Mouse (Mus musculus) gastrocnemius, postnatal 36 days (tissue): Measurements from ENCODE around the gene A630010A05Rik. TPM values are rescaled to one million over a fixed set of nuclear protein-coding genes. Genes with fewer than 3 reads are reported as not detected.
"Not testable (repeated sequence)": the region's sequence is repeated elsewhere in the genome, so short reads cannot be mapped to it uniquely, and the experiment has no call there.

Experiments
- DNase-seq, 2 experiments: peaks; one replicate each; pipeline ENCODE4 v3.0.0; 2022
- intact Hi-C: fragments of 180-260 bp; cut with DNase I; formaldehyde crosslinking; loops from one replicate; pipeline ENCODE4 v1.15.1; 2025
- long read RNA-seq, 2 experiments: library from polyadenylated mRNA; stranded (forward); transcript quantifications; one replicate each; pipeline ENCODE4 v2.0.0; 2021
- total RNA-seq, 2 experiments: library from RNA; stranded (reverse); gene quantifications; 2 replicates each; pipeline ENCODE4 v1.2.3; 2021

Gene A630010A05Rik
- not detected for total RNA-seq
- long read RNA-seq, experiment 1, result 0 reads
- long read RNA-seq, experiment 2, result 0 reads

DNA sequence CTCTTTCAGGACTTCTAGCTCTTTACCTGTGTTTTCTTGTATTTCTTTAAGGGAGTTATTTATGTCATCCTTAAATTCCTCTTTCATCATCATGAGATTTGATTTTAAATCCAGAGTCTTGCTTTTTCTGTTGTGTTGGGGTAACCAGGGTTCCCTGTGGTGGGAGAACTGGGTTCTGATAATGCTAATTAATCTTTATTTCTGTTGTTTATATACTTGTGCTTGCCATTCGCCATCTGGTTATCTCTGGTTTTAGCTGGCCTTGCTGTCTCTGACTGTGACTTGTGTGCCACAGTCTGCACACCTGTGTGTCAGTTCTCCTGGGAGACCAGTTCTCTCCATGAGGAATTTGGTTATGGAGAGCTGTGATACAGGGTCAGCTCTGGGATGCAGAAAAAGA, at the start of gene A630010A05Rik:
A630010A05Rik (plus strand) TSS at position 301 of the 400 bp plus-strand sequence.
- no peak for DNase-seq
- intact Hi-C loops, result no loop called here

DNA sequence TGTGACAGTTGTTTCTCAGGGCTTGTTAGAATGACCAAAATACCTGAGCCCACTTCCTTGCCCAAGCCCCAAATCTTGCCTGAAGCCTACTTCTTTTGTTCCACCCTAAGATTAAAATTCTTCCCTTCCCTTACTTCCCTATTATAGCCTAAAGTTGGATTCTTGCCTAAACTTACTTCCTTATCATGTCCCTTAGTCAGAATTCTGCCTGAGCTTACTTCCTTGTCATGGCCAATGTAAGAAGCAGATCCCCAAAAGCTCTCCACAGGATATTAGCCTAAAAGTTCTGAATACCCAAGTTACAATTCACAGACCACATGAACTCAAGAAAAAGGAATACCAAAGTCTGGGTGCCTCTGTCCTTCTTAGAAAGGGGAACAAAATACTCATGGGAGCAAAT, 26.4 kb upstream of the A630010A05Rik start:
- no peak for DNase-seq
- intact Hi-C loops, result no loop called here

DNA sequence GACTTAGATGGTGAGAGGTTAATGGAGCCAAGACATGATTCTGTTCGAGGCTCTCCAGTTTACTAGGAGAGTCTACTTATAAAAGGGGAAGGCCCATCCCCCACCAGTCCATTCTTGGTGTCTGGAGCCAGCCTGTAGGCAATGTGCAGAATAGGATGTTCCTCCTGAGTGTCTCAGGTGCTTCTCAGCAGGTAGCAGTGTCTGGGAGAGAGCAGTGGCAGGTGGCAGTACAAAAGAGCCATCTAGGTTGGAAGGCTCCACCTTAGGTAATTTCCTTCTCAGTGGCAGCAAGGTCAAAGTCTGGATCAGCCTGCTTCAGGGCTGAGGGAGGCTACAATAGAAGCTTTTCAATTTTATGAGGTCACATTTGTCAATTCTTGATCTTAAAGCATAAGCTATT, 4.9 kb upstream of the A630010A05Rik start:
- DNase-seq, intact Hi-C loops: not testable (repeated sequence)

Other genes with a start within 250 kb of the A630010A05Rik start
- gene Fopnl, start 244.9 kb upstream of the A630010A05Rik start, total RNA-seq, result 10 to 100 TPM; 55.9 to 65.6 TPM
- gene Abcc1, start 200.8 kb upstream of the A630010A05Rik start, total RNA-seq, result 10 to 100 TPM; 18.3 to 23.0 TPM